Mouse (Mus musculus) central nervous system, embryonic 18 days (tissue): ENCODE measurements around the gene Amfr. TPM values are rescaled to one million over a fixed set of nuclear protein-coding genes. Genes with fewer than 3 reads are reported as not detected.

ENCODE experiments used
- polyA plus RNA-seq: library from polyadenylated mRNA; depleted of rRNA; stranded (reverse); fragments of >200 nt; gene quantifications from 2 replicates; pipeline ENCODE4 v1.2.3, GENCODE M21; 2012; rRNA removed

Gene Amfr
- 94.1 and 95.6 TPM in 2 replicates for polyA plus RNA-seq

GRCm38 (mm10) chr8:94012013-94012951, at the start of gene Amfr:
Amfr (minus strand) TSS chr8:94012842.

GRCm38 (mm10) chr8:94036944-94037524, 24.4 kb upstream of the Amfr start, which contains the start of the genes Nudt21 and Ogfod1:
Nudt21 (minus strand) TSS chr8:94037031.
Ogfod1 (plus strand) TSS chr8:94037198.

Other genes starting within 250 kb of the Amfr start
- 280 and 340 TPM in 2 replicates for gene Gnao1, start 202.9 kb downstream of the Amfr start, polyA plus RNA-seq
- gene Nudt21, start 24.2 kb upstream of the Amfr start, polyA plus RNA-seq: 58.2 and 66.2 TPM in 2 replicates
- 17.8 and 17.9 TPM in 2 replicates for gene Ogfod1, start 24.4 kb upstream of the Amfr start, polyA plus RNA-seq
- 54.6 and 58.2 TPM in 2 replicates for gene Bbs2, start 86.1 kb upstream of the Amfr start, polyA plus RNA-seq
- gene Mt4, start 124.4 kb upstream of the Amfr start, polyA plus RNA-seq: 0.32 TPM in 1 of 2 replicates, not detected in the other
- 311 and 364 TPM in 2 replicates for gene Mt3, start 139.8 kb upstream of the Amfr start, polyA plus RNA-seq
- gene Mt2, start 159.8 kb upstream of the Amfr start, polyA plus RNA-seq: 56.7 and 224 TPM in 2 replicates
- gene Mt1, start 166.2 kb upstream of the Amfr start, polyA plus RNA-seq: 129 and 265 TPM in 2 replicates
- gene Nup93, start 201.7 kb upstream of the Amfr start, polyA plus RNA-seq: 42.7 and 46.6 TPM in 2 replicates